Mouse (Mus musculus): ENCODE data around the gene Ndel1.

DNA sequence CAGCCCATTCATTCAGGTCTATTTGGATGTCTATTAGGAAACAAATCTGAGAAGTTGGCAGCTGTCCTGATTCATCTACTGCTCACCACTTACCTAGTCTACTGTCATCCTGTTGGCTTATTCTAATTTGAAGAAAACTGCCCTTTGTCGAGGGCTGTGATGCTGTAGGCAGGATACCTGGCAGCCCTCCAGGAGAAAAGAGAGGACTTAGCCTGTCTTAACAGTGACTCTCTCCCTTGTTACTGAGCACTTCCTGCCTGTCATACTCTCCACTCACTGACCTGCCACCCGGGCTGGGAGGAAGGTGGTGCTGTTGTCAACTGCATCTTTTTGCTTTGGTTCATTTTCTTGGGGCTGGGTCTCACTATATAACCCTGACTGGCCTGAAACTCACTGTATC, 19.0 kb upstream of the Ndel1 start:
- TF ChIP-seq CTCF (IDR thresholded peaks at IDR 0.05; ENCODE audit: insufficient read depth, low read depth, low read length) (no peak), POLR2A (IDR thresholded peaks at IDR 0.05; ENCODE audit: insufficient read depth, low read depth, low read length) (no peak)
